Comparison of ENCODE assay signal across 8 mouse cellular contexts in the genomic region with DNA sequence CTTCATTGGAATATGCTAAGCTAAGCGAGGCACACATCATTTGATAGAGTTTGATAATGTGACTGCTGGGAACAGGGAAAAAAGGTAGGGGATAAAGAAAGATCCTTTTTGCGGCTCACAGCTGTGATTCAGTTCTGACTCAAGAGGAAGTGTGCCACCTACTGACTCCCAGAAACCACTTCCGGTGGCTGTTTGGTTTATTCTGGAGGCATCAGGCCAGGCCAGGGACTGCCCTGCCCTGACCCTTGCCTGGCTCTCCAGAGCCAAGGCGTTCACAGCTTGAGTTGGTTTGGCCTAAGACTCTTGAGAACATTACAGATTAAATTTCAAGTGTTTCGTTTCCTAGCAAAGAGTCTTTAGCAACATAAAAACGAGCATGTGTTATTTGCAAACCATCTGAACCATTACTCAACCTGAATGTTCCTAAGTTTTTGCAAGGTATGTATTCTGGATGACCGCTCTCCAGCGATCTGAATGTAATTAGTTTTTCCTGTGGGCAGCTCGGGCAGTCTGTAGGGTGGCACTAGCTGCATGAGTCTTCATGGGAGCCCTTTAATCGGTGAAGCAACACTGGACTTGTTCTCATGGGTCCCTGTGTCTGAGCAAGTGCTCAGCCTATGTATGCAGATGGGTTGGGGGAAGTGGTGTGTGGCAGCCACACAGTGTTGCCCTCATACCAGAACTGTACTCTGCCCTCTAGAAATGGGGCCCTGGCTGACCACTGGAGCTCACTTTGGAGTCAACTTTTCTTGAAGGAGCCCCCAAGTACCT. TPM values are rescaled to one million over a fixed set of nuclear protein-coding genes. Genes with fewer than 3 reads are reported as not detected.
DNase-seq lines count a peak whose midpoint lies in the region; ATAC-seq and TF ChIP-seq lines count a peak whose summit lies in the region.
"Had no signal": no experiment of that assay in that cellular context is flagged by ENCODE, and none has a peak within 500 bp of the region (broad histone marks: within the 10 kb centered on the region; RNA-seq: fewer than 3 reads in every experiment).

No protein-coding gene starts in this region.

- 60% methylated on average over 10 of the region's 10 CpGs for WGBS in limb, embryonic 13.5 days
- 31% methylated on average over 10 of the region's 10 CpGs for WGBS in spleen, adult 2 months
- 75% methylated on average over 10 of the region's 10 CpGs for WGBS in cerebellum, adult 2 months

- TF ChIP-seq POLR2A in spleen, adult 2 months (IDR thresholded peaks at IDR 0.05; ENCODE audit: low read depth, low read length) = no peak
- TF ChIP-seq POLR2A in cerebellum, adult 2 months (IDR thresholded peaks at IDR 0.05; ENCODE audit: borderline replicate concordance, insufficient read depth, low read length) = no peak

- H3K27me3 ChIP-seq in limb, embryonic 13.5 days = no peaks in the 10 kb centered on the region
- no peaks in the 10 kb centered on the region for H3K27me3 ChIP-seq in spleen, adult 2 months (ENCODE audit: control insufficient read depth, insufficient read depth, low read length)
- H3K27me3 ChIP-seq in cerebellum, adult 2 months (ENCODE audit: control insufficient read depth, insufficient read depth, low read length) = no peaks in the 10 kb centered on the region
- H3K27me3 ChIP-seq: neural tube, embryonic 13.5 days had no signal

- H3K9ac ChIP-seq in limb, embryonic 13.5 days = no peak overlapping the region
- H3K9ac ChIP-seq: neural tube, embryonic 13.5 days had no signal

- peak; percentile 55 for DNase-seq in urinary bladder, postnatal 14 days (ENCODE audit: low spot score)
- no peak for DNase-seq in urinary bladder, postnatal 4 days (ENCODE audit: low spot score in 2 of 2)
- DNase-seq in adrenal gland, postnatal 36 days = peak; percentile 72 to 73
- DNase-seq in heart, postnatal 10 days = peak; percentile 69 to 77
- DNase-seq in spleen, adult 2 months (ENCODE audit: low read depth in 1 of 2, low spot score in 2 of 2) = peak; percentile 29 to 53
- no peak for DNase-seq in cerebellum, adult 2 months

- H3K36me3 ChIP-seq in limb, embryonic 13.5 days = no peaks in the 10 kb centered on the region
- H3K36me3 ChIP-seq in spleen, adult 2 months (ENCODE audit: control insufficient read depth, insufficient read depth, low read length) = no peaks in the 10 kb centered on the region
- H3K36me3 ChIP-seq: neural tube, embryonic 13.5 days had no signal

- ATAC-seq in limb, embryonic 13.5 days (ENCODE audit: low FRiP score, low read depth) = no peak

- H3K4me2 ChIP-seq in limb, embryonic 13.5 days (replicated peaks) = no peak overlapping the region
- H3K4me2 ChIP-seq: neural tube, embryonic 13.5 days had no signal

- H3K4me3 ChIP-seq in limb, embryonic 13.5 days = no peak overlapping the region
- H3K4me3 ChIP-seq in spleen, adult 2 months (ENCODE audit: extremely low read depth, insufficient read depth, insufficient read length) = no peak overlapping the region
- no peak overlapping the region for H3K4me3 ChIP-seq in cerebellum, adult 2 months (replicated peaks; ENCODE audit: insufficient read depth, low read depth, low read length)
- H3K4me3 ChIP-seq: neural tube, embryonic 13.5 days had no signal

- no peaks in the 10 kb centered on the region for H3K9me3 ChIP-seq in limb, embryonic 13.5 days
- H3K9me3 ChIP-seq: neural tube, embryonic 13.5 days had no signal

- H3K4me1 ChIP-seq in limb, embryonic 13.5 days = 0 out of 2 replicates have a peak, but pooled peaks cover 11% of the 10 kb centered on the region
- peaks cover 12% of the 10 kb centered on the region; the same call in 1 of the 2 replicates for H3K4me1 ChIP-seq in spleen, adult 2 months (ENCODE audit: control insufficient read depth, insufficient read depth, insufficient read length)
- no peaks in the 10 kb centered on the region for H3K4me1 ChIP-seq in cerebellum, adult 2 months (ENCODE audit: control insufficient read depth, insufficient read depth, low read length)
- H3K4me1 ChIP-seq: neural tube, embryonic 13.5 days had no signal

- no peak for TF ChIP-seq CTCF in spleen, adult 2 months (IDR thresholded peaks at IDR 0.05; ENCODE audit: extremely low read depth, insufficient read depth, insufficient read length, insufficient replicate concordance)
- TF ChIP-seq CTCF in cerebellum, adult 2 months (IDR thresholded peaks at IDR 0.05; ENCODE audit: borderline replicate concordance, insufficient read depth, low read depth, low read length) = no peak

- H3K27ac ChIP-seq in limb, embryonic 13.5 days = peak overlapping the region; percentile 3; the same call in 1 of the 2 replicates
- H3K27ac ChIP-seq in spleen, adult 2 months (ENCODE audit: insufficient read depth, low read length) = peak overlapping the region; percentile 40
- H3K27ac ChIP-seq in cerebellum, adult 2 months (ENCODE audit: insufficient read depth, low read length) = no peak overlapping the region
- H3K27ac ChIP-seq: neural tube, embryonic 13.5 days had no signal

- intact Hi-C loops in heart, postnatal 10 days (cut with DNase I) = no loop called here

RNA-seq across cellular contexts. Expression of gene Arrdc3, which starts 57.9 kb away (rescaled TPM):
- 100 to 1,000 TPM in 1 of 2 experiments, 10 to 100 TPM in 1; 72.9 to 186 TPM for total RNA-seq in adrenal gland, postnatal 36 days (2021)
- total RNA-seq in heart, postnatal 10 days (2021) = 10 to 100 TPM; 44.7 to 51.3 TPM
- 75.6 and 77.1 TPM in 2 replicates for polyA plus RNA-seq in limb, embryonic 13.5 days (2015; fragmentation: Nextera tagmentation; extraction: Ambion mirVana)
- 13.8 and 13.9 TPM in 2 replicates for polyA plus RNA-seq in spleen, adult 2 months (2012; rRNA removed)
- polyA plus RNA-seq in cerebellum, adult 2 months (2012; rRNA removed) = 56.7 and 58.6 TPM in 2 replicates

Comparison
In these comparisons a context has a peak if more than half of its experiments do, and no peak if none do; other contexts are left out.
1. DNase-seq: peak in urinary bladder, postnatal 14 days (single experiment), adrenal gland, postnatal 36 days (2 of 2), heart, postnatal 10 days (2 of 2) and spleen, adult 2 months (2 of 2); none in urinary bladder, postnatal 4 days (0 of 2) and cerebellum, adult 2 months (0 of 2).